Mouse (Mus musculus) MEL (cell line): ENCODE data around the gene Mup16. TPM values are rescaled to one million over a fixed set of nuclear protein-coding genes. Genes with fewer than 3 reads are reported as not detected.
"Not testable (repeated sequence)": the region's sequence is repeated elsewhere in the genome, so short reads cannot be mapped to it uniquely, and the experiment has no call there.

Source experiments
- DNase-seq: peaks from one replicate; pipeline ENCODE4 v3.0.0; 2011; ENCODE audit warnings: low read depth, low spot score
- H3K27ac ChIP-seq: 2 replicates; pipeline ENCODE4 v1.5.1; 2012; ENCODE audit warnings: low read depth, mild to moderate bottlenecking, control low read depth, low read length, moderate library complexity; ENCODE audit not compliant: control insufficient read depth
- H3K27me3 ChIP-seq, 2 experiments: fragments of 150-350 bp in 1 of 2; sonication (generic) in 1 of 2; 2 replicates each; pipeline ENCODE4 v1.6.1; 2012; ENCODE audit warnings: low read length in 2 of 2, mild to moderate bottlenecking in 2 of 2, improper control_type of control experiment in 1 of 2, moderate library complexity in 1 of 2; ENCODE audit not compliant: insufficient read depth in 2 of 2, control insufficient read depth in 1 of 2
- H3K36me3 ChIP-seq, 2 experiments: 2 replicates each; pipeline ENCODE4 v1.6.1; 2012 to 2014; ENCODE audit warnings: low read length in 2 of 2, improper control_type of control experiment in 1 of 2, inconsistent platforms in 1 of 2, mild to moderate bottlenecking in 1 of 2; ENCODE audit not compliant: insufficient read depth in 2 of 2, control insufficient read depth in 1 of 2
- H3K4me1 ChIP-seq, 2 experiments: fragments of 150-350 bp in 1 of 2; sonication (generic) in 1 of 2; 2 replicates each; pipeline ENCODE4 v1.6.1; 2012; ENCODE audit warnings: low read length in 2 of 2, improper control_type of control experiment in 1 of 2, mild to moderate bottlenecking in 1 of 2; ENCODE audit not compliant: insufficient read depth in 2 of 2, control insufficient read depth in 1 of 2
- H3K4me3 ChIP-seq, 2 experiments: fragments of 150-350 bp in 1 of 2; sonication (generic) in 1 of 2; 2 replicates each; pipeline ENCODE4 v1.5.1; 2012; ENCODE audit warnings: low read depth in 2 of 2, low read length in 2 of 2, mild to moderate bottlenecking in 2 of 2, moderate library complexity in 2 of 2, control low read depth in 1 of 2, improper control_type of control experiment in 1 of 2; ENCODE audit not compliant: control insufficient read depth in 1 of 2, insufficient read depth in 1 of 2
- H3K79me2 ChIP-seq: 2 replicates; pipeline ENCODE4 v1.6.1; 2012; ENCODE audit warnings: mild to moderate bottlenecking, low read length, moderate library complexity; ENCODE audit not compliant: control insufficient read depth, poor library complexity, insufficient read depth
- H3K9ac ChIP-seq: 2 replicates; pipeline ENCODE4 v1.6.1; 2012; ENCODE audit warnings: low read depth, mild to moderate bottlenecking, control low read depth, low read length, moderate library complexity; ENCODE audit not compliant: control insufficient read depth, poor library complexity, severe bottlenecking
- H3K9me3 ChIP-seq: fragments of 150-350 bp; sonication (generic); replicated peaks from 2 replicates; pipeline ENCODE4 v1.6.1; 2012; ENCODE audit warnings: mild to moderate bottlenecking, low read length, improper control_type of control experiment, moderate library complexity; ENCODE audit not compliant: insufficient read depth
- CTCF ChIP-seq, 3 experiments: IDR thresholded peaks in 2 of 3; conservative IDR thresholded peaks in 1 of 3; 2 replicates each; pipeline ENCODE4 v1.5.1; 2011 to 2012; ENCODE audit warnings: low read length in 3 of 3, low read depth in 2 of 3, mild to moderate bottlenecking in 2 of 3, improper control_type of control experiment in 1 of 3, inconsistent platforms in 1 of 3, mixed read lengths in 1 of 3, moderate library complexity in 1 of 3; ENCODE audit not compliant: control insufficient read depth in 1 of 3, insufficient read depth in 1 of 3, poor library complexity in 1 of 3, severe bottlenecking in 1 of 3
- RAD21 ChIP-seq: IDR thresholded peaks from 2 replicates; pipeline ENCODE4 v1.6.1; 2011; ENCODE audit warnings: mild to moderate bottlenecking, low read depth, low read length, improper control_type of control experiment
- SMC3 ChIP-seq: IDR thresholded peaks from 2 replicates; pipeline ENCODE4 v1.6.1; 2011; ENCODE audit warnings: low read depth, low read length, improper control_type of control experiment
- polyA plus RNA-seq, 2 experiments: library from polyadenylated mRNA; stranded (reverse) in 1 of 2; unstranded in 1 of 2; fragments of >175 nt in 1 of 2; fragments of >200 nt in 1 of 2; gene quantifications; 2 replicates each; pipeline versions ENCODE4 v1.2.1 to v1.2.4; 2012; ENCODE audit warnings: low replicate concordance in 2 of 2, low read depth in 1 of 2; ENCODE audit not compliant: insufficient read length in 2 of 2, insufficient read depth in 1 of 2, missing spikeins in 1 of 2
- total RNA-seq: library from RNA; depleted of rRNA; stranded (reverse); fragments of 300-350 nt; gene quantifications from 2 replicates; pipeline ENCODE4 v1.2.3, GENCODE M21; 2012; rRNA removed

Gene Mup16
- not detected in 2 replicates for total RNA-seq
- not detected for polyA plus RNA-seq

DNA sequence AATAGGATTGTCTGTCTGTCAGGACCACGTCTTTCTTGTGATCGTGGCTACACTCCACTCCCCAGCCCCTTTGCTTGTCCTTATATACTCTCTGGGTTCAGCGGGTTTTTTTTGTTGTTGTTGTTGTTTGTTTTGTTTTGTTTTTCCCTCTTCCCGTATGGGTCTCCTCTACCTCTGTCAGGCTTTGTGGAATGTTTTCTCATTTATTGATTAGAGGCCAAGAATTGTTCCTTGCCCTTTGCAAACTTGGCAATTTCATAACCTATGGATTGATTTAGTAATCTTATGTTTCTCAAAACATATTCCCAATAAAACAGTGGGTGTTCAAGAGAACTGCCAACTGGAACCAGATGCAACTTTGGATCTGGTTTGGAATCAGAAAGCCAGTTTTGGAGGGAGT, at the start of gene Mup16:
Gene Mup16, minus strand, starts transcription at position 101 of the 400 bp plus-strand sequence.
- H3K4me3 ChIP-seq, H3K27me3 ChIP-seq, H3K9me3 ChIP-seq, DNase-seq, H3K27ac ChIP-seq, H3K36me3 ChIP-seq, H3K4me1 ChIP-seq, H3K79me2 ChIP-seq, H3K9ac ChIP-seq: not testable (repeated sequence)

GRCm38 (mm10) chr4:61555887-61556286, 36.6 kb upstream of the Mup16 start:
- peak; percentile 17 for DNase-seq
- not testable (repeated sequence) for H3K36me3 ChIP-seq, H3K79me2 ChIP-seq, H3K9me3 ChIP-seq, H3K4me1 ChIP-seq, H3K4me3 ChIP-seq, H3K27ac ChIP-seq, H3K9ac ChIP-seq, H3K27me3 ChIP-seq
- TF ChIP-seq RAD21 (peak; percentile 21), CTCF (IDR thresholded peaks at IDR 0.05 in 2 of 3, conservative IDR thresholded peaks at IDR 0.05 in 1 of 3; ENCODE audit: control insufficient read depth in 1 of 3, insufficient read depth in 1 of 3, low read depth in 2 of 3, low read length in 3 of 3, poor library complexity in 1 of 3, severe bottlenecking in 1 of 3) (peak; percentile 36 to 55 (median 41); a peak in 5 of 6 replicates), SMC3 (peak; percentile 26)

Other genes starting within 250 kb of the Mup16 start
- gene Mup14, start 215.5 kb downstream of the Mup16 start, total RNA-seq = not detected in 2 replicates
- not detected for gene Mup14, start 215.5 kb downstream of the Mup16 start, polyA plus RNA-seq
- gene Mup15, start 79.8 kb downstream of the Mup16 start, total RNA-seq = not detected in 2 replicates
- gene Mup15, start 79.8 kb downstream of the Mup16 start, polyA plus RNA-seq = not detected
- not detected in 2 replicates for gene Mup17, start 76.3 kb upstream of the Mup16 start, total RNA-seq
- not detected for gene Mup17, start 76.3 kb upstream of the Mup16 start, polyA plus RNA-seq
- not detected in 2 replicates for gene Mup18, start 154.6 kb upstream of the Mup16 start, total RNA-seq
- gene Mup18, start 154.6 kb upstream of the Mup16 start, polyA plus RNA-seq = not detected